Mouse (Mus musculus) left cerebral cortex, postnatal 10 days (tissue): ENCODE results near the gene Thyn1. TPM values are rescaled to one million over a fixed set of nuclear protein-coding genes. Genes with fewer than 3 reads are reported as not detected.

Experiments used
- DNase-seq, 2 experiments: peaks; one replicate each; pipeline ENCODE4 v3.0.0; 2021 to 2022; ENCODE audit warnings: low spot score in 2 of 2, mixed read lengths in 1 of 2; ENCODE audit errors: extremely low spot score in 1 of 2
- intact Hi-C: fragments of 180-260 bp; cut with DNase I; formaldehyde crosslinking; loops from one replicate; pipeline ENCODE4 v1.15.1; 2025
- total RNA-seq, 2 experiments: library from RNA; stranded (reverse); gene quantifications; 2 replicates each; pipeline ENCODE4 v1.2.3; 2021

Thyn1 gene
- total RNA-seq = 10 to 100 TPM; 76.9 to 79.6 TPM

GRCm38 (mm10) chr9:26999461-27000395, at the start of gene Thyn1, which contains the start of gene Acad8:
Gene Thyn1 (plus strand): TSS chr9:26999710.
Gene Acad8 (minus strand): TSS chr9:26999566.
- intact Hi-C loops = no loop called here
- peak; percentile 96 to 98 for DNase-seq

- intact Hi-C loops = no loop called here
- DNase-seq = no peak
These were observed 21.8 kb upstream of the Thyn1 start for GRCm38 (mm10) chr9:26977754-26978153.

- intact Hi-C loops = no loop called here
- DNase-seq = no peak
These were observed 20.7 kb upstream of the Thyn1 start for GRCm38 (mm10) chr9:26978776-26979175.

- no peak for DNase-seq
- intact Hi-C loops = no loop called here
These were observed 14.4 kb upstream of the Thyn1 start for GRCm38 (mm10) chr9:26985090-26985613.

GRCm38 (mm10) chr9:26985668-26986277, 13.7 kb upstream of the Thyn1 start:
- intact Hi-C loops = no loop called here
- DNase-seq = no peak

GRCm38 (mm10) chr9:26990181-26990580, 9.3 kb upstream of the Thyn1 start:
- no peak for DNase-seq
- intact Hi-C loops = no loop called here

GRCm38 (mm10) chr9:26993118-26993517, 6.4 kb upstream of the Thyn1 start:
- no peak for DNase-seq
- intact Hi-C loops = no loop called here

GRCm38 (mm10) chr9:26993900-26994299, 5.6 kb upstream of the Thyn1 start:
- intact Hi-C loops = no loop called here
- DNase-seq = no peak

- no peak for DNase-seq
- intact Hi-C loops = no loop called here
These were observed 2.4 kb upstream of the Thyn1 start for GRCm38 (mm10) chr9:26997062-26997461.

- intact Hi-C loops = no loop called here
- no peak for DNase-seq
These were observed 2.0 kb upstream of the Thyn1 start for GRCm38 (mm10) chr9:26997501-26997900.

GRCm38 (mm10) chr9:26998669-26999460, 645 bp upstream of the Thyn1 start:
- DNase-seq = no peak
- intact Hi-C loops = no loop called here

GRCm38 (mm10) chr9:27005231-27005630, 5.7 kb downstream of the Thyn1 start:
- no peak for DNase-seq
- intact Hi-C loops = no loop called here

GRCm38 (mm10) chr9:27005933-27006332, 6.4 kb downstream of the Thyn1 start:
- DNase-seq = no peak
- intact Hi-C loops = no loop called here

GRCm38 (mm10) chr9:27006866-27007265, 7.4 kb downstream of the Thyn1 start:
- intact Hi-C loops = no loop called here
- DNase-seq = no peak

- intact Hi-C loops = no loop called here
- no peak for DNase-seq
These were observed 9.7 kb downstream of the Thyn1 start for GRCm38 (mm10) chr9:27009231-27009630.

- DNase-seq = no peak
- intact Hi-C loops = no loop called here
These were observed 12.1 kb downstream of the Thyn1 start for GRCm38 (mm10) chr9:27011572-27011971.

GRCm38 (mm10) chr9:27018961-27019360, 19.5 kb downstream of the Thyn1 start:
- no peak for DNase-seq
- intact Hi-C loops = no loop called here

GRCm38 (mm10) chr9:27023681-27024080, 24.2 kb downstream of the Thyn1 start:
- no peak for DNase-seq
- intact Hi-C loops = no loop called here

- DNase-seq = no peak
- intact Hi-C loops = no loop called here
These were observed 27.2 kb downstream of the Thyn1 start for GRCm38 (mm10) chr9:27026708-27027107.
